Mouse (Mus musculus) CH12F3 (cell line): Measurements from ENCODE around the gene Klhl21.

Experiments
- in situ Hi-C: fragments of 300-500 bp; cut with MboI; formaldehyde crosslinking; loops from 2 replicates; pipeline ENCODE4 v1.14.3; 2020; ENCODE audit warnings: low sequenced_read_pairs

The Klhl21 gene

GRCm38 (mm10) chr4:151995371-151996172 is 13.0 kb upstream of the Klhl21 start:
- in situ Hi-C loops = no loop called here

- in situ Hi-C loops = no loop called here
These were observed 12.2 kb upstream of the Klhl21 start, which contains the start of gene Phf13 for GRCm38 (mm10) chr4:151996173-151996950. Phf13 (minus strand) TSS chr4:151996258.

- in situ Hi-C loops = no loop called here
These were observed 11.7 kb upstream of the Klhl21 start for GRCm38 (mm10) chr4:151996951-151997222.

GRCm38 (mm10) chr4:151997701-151998100 is 10.9 kb upstream of the Klhl21 start:
- in situ Hi-C loops = no loop called here

- in situ Hi-C loops = no loop called here
These were observed 9.1 kb upstream of the Klhl21 start for GRCm38 (mm10) chr4:151999481-151999880.

- in situ Hi-C loops = no loop called here
These were observed 7.7 kb upstream of the Klhl21 start for GRCm38 (mm10) chr4:152000906-152001305.

GRCm38 (mm10) chr4:152001335-152001734 is 7.3 kb upstream of the Klhl21 start:
- in situ Hi-C loops = no loop called here

- in situ Hi-C loops = no loop called here
These were observed 6.5 kb upstream of the Klhl21 start for GRCm38 (mm10) chr4:152002063-152002462.

- in situ Hi-C loops = no loop called here
These were observed 2.5 kb upstream of the Klhl21 start for GRCm38 (mm10) chr4:152006137-152006536.

- in situ Hi-C loops = no loop called here
These were observed 1.8 kb upstream of the Klhl21 start for GRCm38 (mm10) chr4:152006812-152007211.

GRCm38 (mm10) chr4:152007481-152008147 is 989 bp upstream of the Klhl21 start:
- in situ Hi-C loops = no loop called here

- in situ Hi-C loops = no loop called here
These were observed 479 bp upstream of the Klhl21 start for GRCm38 (mm10) chr4:152008148-152008500.

GRCm38 (mm10) chr4:152009076-152010051 is 761 bp downstream of the Klhl21 start:
- in situ Hi-C loops = no loop called here

GRCm38 (mm10) chr4:152010091-152010706 is 1.6 kb downstream of the Klhl21 start:
- in situ Hi-C loops = no loop called here

- in situ Hi-C loops = no loop called here
These were observed 2.1 kb downstream of the Klhl21 start for GRCm38 (mm10) chr4:152010707-152011134.

GRCm38 (mm10) chr4:152011171-152011760 is 2.7 kb downstream of the Klhl21 start:
- in situ Hi-C loops = no loop called here

- in situ Hi-C loops = no loop called here
These were observed 3.5 kb downstream of the Klhl21 start for GRCm38 (mm10) chr4:152012109-152012508.

- in situ Hi-C loops = no loop called here
These were observed 4.6 kb downstream of the Klhl21 start for GRCm38 (mm10) chr4:152013036-152013813.

GRCm38 (mm10) chr4:152019073-152019472 is 10.5 kb downstream of the Klhl21 start:
- in situ Hi-C loops = no loop called here
